Mouse (Mus musculus) B cell, adult 62 days (primary cell): ENCODE results near the gene Ctdspl2. TPM values are rescaled to one million over a fixed set of nuclear protein-coding genes. Genes with fewer than 3 reads are reported as not detected.

ENCODE experiments used
- total RNA-seq: library from RNA; stranded (reverse); gene quantifications from 4 replicates; pipeline ENCODE4 v1.2.4, GENCODE M21; 2023

Ctdspl2 gene
- total RNA-seq = 40.8 to 48.5 TPM (median 43.3 TPM) in 4 replicates

GRCm38 (mm10) chr2:121955765-121956223 is at the start of gene Ctdspl2, which contains the start of gene Mageb3:
Gene Ctdspl2 (plus strand): TSS chr2:121956001.
Gene Mageb3 (minus strand): TSS chr2:121956092.

GRCm38 (mm10) chr2:122027862-122028755 is 72.3 kb downstream of the Ctdspl2 start, which contains the start of gene Eif3j1:
Gene Eif3j1 (plus strand): TSS chr2:122028546.

Other genes starting within 250 kb of the Ctdspl2 start
- not detected in 4 replicates for gene Frmd5, start 148.9 kb upstream of the Ctdspl2 start, total RNA-seq
- 7.9 to 12.8 TPM (median 11.7 TPM) in 4 replicates for gene Casc4, start 89.0 kb upstream of the Ctdspl2 start, total RNA-seq
- gene Mageb3, start 91 bp downstream of the Ctdspl2 start, total RNA-seq = not detected in 4 replicates
- gene Eif3j1, start 72.5 kb downstream of the Ctdspl2 start, total RNA-seq = 39.8 to 45.1 TPM (median 41.9 TPM) in 4 replicates
- 28.5 to 31.7 TPM (median 31.6 TPM) in 4 replicates for gene Spg11, start 162.4 kb downstream of the Ctdspl2 start, total RNA-seq
- 1,478 to 1,606 TPM (median 1,516 TPM) in 4 replicates for gene B2m, start 191.7 kb downstream of the Ctdspl2 start, total RNA-seq
- 0.63 to 3.3 TPM (median 2.0 TPM) in 4 replicates for gene Trim69, start 204.7 kb downstream of the Ctdspl2 start, total RNA-seq
- gene Patl2, start 230.2 kb downstream of the Ctdspl2 start, total RNA-seq = not detected in 4 replicates
- gene Terb2, start 230.3 kb downstream of the Ctdspl2 start, total RNA-seq = not detected in 4 replicates